Mouse (Mus musculus) left cerebral cortex, adult 9 months (tissue): ENCODE measurements at regions not wholly inside any gene's neighbourhood (a gene's known extent, or its start where the extent isn't known, plus 50 kb on each side); places are given as distances from the start of the nearest gene placed in this dataset.
A peak's percentile ranks its signal among the peaks of the same experiment; 100 is the strongest.

ENCODE experiments used
- DNase-seq, 2 experiments: peaks; one replicate each; pipeline ENCODE4 v3.0.0; 2022; ENCODE audit warnings: low spot score in 2 of 2

DNA sequence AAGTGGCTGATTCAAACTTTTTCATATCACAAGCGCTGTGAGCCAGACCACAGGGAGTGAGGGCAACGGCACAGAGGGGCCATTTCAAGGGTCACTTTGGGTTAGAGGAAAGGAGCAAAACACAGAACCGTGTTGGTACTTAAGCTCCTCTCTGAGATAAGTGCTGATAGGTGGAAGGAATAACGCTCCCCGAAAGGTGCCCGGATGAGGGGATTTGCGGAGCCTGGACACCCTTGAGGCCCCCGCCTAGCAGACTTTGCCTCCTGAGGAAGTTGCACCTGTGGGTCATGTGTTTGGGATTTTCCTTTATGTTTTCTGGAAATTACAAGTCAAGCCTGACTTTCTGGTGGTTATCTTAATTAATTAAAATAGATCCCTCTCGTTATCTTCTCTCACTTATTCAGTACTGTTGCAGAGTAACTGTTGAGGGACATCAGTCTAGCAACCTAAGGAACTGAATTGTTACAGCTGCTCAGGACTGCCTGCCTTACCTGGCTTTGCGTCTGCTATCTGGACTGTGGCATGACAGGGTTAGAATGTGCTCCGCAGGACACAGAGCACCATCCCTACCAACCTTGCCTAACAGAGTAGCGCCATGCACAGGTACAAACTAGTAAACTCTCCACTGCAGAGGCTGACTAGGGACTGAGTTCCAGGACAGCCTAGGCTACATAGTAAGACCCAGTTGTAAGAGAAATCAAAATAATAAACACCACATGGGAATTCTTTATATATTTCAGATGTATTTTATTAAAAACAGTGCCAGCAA is 137.4 kb upstream of the Plcz1 start:
- no peak for DNase-seq

DNA sequence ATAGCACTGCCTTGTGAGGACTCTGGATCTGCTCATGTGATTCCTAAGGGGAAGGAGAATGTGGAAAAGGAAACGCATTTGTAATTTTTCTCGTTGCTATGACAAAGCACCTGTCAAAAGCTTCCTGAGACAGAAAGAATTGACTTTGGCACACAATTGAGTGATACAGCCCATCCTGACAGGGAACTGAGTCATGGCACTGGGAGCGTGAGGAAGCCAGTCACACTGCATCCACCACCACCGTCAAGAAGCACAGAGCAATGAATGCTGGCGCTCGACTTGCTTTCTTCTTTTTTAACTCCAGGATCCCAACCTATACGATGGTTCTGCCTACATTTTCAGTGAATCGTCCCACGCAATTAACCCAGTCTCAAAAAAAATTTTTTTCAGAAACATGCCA is 131.5 kb upstream of the Plcz1 start:
- DNase-seq, result no peak

DNA sequence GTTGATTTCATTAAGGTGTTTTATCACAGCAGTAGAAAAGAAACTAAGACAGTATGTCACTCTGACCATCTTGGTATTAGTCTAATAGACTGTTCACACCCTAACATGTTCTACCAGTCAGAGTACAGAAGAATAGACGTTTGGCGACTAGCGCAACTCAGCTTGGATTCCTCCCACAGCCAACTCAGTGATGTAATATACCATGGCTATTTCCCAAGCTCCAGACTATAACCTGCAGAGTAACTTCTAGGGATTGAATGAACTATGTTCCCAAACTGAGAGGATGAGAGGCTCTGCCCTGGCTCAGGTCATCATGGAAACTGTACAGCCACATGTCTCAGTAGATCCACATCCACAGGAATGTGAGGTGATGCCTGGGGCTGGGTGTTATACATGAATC is 128.6 kb upstream of the Plcz1 start:
- DNase-seq, result no peak

DNA sequence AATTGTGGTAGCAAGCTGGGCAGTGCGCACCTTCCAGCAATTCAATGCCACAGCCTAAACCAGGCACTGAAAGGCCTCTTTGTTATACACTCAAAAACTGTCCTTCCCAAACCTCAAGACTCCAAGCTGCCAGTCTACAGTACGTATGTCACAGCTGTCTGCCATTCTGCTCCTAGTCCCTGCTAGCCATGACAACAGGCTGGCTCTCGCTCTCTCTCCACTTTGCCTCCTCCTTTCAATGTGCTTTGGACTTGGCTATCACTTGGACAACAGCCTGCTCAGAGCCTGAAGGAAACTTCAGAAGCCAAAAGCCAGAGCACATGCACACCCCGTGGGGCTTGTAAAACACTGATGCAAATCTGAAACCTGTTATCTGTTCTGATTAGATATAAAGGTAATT is 125.9 kb upstream of the Plcz1 start:
- no peak for DNase-seq

DNA sequence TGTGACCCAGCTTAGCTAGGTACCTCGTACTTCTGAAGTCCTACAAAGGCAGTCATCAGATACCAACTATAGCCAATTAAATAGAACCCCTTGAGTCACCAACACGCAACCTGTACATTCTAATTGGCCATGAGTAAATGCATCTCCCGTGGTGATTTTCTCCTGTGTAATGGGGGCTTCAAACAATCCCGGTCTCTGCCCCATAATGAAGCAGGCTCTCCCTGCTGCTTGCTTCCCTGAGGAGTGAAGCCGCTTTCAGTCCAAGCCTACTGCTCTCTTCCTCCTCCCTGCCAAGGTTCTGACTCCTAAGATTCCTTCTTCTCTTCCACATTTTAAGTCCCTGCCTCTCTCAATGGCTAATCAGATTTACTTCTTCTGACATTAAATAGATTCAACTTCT is 121.5 kb upstream of the Plcz1 start:
- no peak for DNase-seq

DNA sequence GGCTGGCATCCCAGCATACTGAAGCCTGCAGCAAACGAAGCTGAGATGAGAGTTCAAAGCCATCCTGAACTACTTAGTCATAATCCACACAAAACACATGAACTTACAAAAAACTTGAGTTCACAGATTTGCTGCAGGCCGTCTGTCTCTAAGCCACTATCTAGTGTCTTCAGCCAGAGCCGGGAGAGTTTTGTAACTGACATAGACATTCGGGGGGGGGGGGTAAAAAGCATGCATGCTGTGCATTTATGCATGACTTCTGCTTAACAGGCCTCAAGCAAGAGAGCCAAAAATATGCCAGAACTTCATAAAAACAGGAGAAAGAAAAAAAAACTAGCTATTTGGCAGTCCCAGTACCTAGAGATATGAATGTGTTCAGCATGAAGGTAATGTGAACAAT is 120.2 kb upstream of the Plcz1 start:
- DNase-seq, result no peak

DNA sequence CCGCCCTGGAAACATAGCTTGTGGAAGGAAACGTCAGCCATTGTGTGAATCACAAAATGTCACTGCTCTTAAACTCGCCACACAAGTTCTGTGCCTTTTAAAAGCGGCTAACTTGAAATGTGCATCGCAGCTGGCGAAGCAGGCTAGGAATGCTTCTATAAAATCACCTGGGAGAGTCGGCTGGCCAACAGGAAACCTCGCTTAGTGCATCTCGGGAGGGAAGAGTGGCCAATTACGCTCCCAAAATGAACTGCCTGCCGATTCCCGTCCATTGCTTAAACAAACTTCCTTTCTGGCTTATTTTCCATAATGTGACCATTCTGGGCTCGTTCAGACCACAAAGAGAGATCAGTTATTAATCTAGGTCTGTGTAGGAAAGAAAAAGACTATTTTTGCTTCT is 119.7 kb upstream of the Plcz1 start:
- DNase-seq, result no peak

DNA sequence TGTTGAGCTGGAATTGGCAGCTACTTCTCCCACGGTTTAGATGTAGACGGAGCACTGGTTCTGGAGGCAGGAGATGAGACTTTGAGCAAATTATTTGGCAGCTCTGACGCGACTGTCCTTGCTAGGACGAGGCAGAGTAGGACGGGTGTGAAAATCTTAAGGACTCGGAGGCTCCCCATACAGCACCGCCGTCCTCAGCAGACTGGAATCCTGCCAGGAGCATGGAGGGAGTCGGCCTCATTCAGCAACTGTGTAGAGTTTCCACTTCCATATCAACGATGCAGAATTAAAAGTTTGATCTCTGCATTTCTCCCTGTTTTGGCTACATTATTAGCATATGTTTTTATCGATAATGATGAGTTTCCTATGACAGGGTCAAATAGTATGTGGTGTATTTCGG is 117.7 kb upstream of the Plcz1 start:
- DNase-seq, result no peak

DNA sequence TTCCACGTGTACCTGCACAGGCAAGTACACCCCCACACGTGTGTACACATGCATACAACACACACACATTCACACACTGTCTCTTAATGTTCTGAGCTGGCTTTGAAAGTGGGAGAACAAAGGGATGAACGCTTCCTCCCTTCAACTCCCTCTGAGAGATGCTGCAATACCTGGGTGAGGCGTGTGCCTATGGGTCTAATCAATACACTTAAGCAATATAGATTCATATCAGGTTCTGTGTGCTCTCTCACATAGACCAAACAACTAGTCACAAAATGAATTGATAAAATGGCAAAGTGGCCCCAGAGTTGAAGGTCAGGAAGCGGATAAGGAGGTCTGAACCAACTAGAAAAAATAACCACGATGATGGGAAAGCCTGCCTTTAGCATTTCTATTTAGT is 116.1 kb upstream of the Plcz1 start:
- DNase-seq, result no peak

DNA sequence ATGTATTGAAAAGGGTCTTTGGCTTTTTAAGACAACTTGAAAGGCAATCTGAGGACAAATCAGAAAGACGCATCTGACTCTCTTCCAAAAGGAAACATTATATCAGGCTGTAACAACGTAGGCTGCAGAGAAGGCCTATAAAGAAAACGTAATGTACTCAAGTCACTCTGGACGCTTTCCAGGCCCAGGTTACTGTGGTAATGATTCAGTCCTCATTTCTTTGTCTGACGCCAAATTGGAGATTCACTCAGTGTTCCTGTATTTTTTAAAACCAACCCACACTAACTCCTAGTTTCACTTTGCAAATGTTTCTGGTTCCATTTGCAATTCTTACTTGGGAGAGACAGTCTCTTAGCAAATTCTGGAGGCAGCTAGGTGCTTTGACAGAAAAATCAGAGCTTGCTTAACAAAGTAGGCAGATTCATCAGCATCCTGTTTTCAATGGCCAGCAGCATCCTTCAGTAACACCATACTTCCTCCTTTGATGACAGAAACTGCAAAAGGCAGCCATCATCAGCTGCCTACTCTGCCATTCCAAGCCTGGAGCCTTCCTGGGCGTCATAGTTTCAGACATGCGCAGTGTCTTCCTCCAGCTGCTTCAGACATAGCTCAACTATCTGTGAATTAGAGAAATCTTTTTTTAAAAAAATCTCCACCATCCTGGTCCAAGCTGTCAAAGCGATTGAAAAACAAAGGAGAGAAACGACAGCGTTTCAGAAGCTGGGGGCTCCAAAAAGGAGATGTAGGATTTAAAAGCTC is 111.3 kb upstream of the Plcz1 start:
- DNase-seq, result peak; percentile 15 to 55

DNA sequence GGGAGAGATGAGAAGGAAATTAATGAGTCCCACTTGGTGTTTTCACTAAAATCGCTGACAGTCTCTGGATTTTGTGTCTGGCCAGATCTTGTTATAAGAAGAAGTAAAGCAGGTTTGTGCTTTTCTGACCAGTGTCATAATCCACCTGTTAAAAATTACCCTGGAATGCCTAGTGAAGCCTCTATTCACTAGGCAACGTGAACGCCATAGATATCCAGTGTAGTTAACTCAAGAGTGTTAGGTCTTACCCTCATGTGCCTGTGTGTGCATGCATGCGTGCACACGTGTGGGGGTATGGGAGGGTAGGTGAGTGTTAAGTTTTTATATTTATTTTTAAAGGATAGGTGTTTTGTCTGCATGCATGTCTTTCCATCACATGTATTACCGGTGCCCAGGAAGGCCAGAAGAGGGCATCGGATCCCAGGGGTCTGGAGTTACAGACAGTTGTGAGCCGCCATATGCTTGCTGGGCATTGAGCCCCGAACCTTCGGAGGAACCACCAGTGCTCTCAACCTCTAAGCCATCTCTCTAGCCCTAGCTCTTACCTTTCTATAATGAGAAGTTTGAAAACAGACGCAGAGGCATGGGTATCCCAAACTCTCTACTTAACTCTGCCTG is 107.5 kb upstream of the Plcz1 start:
- DNase-seq, result no peak

DNA sequence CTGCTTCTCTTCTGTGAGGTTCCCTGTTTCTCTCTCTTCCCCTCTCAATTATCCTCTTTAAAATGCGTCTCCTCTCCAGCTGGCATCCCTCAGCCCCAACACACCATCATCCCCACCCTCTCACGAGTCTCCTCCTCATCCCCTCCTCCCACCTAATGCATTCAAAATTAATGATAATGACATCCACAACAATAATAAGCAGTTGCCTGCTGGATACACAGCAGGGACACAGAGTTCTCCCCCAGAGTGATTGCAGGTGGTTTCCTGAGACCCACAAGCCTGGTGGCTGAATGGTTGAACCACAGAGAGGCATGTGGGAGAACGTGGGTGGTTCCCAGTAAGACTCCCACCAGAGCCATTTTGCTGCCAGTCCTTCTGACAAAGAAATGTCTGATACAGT is 106.9 kb upstream of the Plcz1 start:
- DNase-seq, result no peak

DNA sequence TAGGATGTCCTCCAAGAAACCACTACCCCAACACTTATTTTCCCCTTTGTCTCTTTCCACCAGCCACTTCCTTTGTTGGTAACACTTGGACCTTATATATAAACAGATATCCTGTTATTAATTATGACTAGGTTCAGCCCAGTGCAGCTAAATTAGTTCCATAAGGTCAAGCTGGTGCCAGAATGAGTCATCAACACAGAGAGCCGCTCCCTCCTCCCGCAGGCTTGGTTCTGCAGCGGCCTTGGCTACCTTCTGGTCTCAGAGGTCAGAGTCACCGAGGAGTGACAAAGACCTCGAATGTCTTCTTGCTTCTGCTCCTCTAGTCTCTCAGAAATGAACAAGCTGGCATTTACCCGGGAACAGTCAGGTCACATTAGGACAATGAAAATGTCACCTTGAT is 106.5 kb upstream of the Plcz1 start:
- DNase-seq, result no peak

DNA sequence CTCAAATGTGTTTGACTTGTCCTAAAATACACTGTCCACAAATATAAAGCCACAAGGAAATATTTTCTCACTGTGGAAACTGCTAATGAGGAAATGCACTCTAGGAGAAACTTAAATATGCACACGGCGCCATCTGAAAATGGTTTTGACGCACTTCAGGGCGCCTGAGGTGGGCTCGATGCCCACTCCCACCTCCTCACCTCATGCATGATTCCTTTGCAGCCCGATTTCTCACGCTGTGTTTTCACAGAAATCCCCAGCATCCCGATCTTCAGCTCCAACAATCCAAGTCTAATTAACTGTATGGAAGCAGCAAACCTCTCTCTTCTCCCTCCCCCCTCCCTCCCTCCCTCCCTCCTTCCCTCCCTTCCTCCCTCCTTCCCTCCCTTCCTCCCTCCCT is 92.5 kb upstream of the Plcz1 start:
- DNase-seq, result no peak

DNA sequence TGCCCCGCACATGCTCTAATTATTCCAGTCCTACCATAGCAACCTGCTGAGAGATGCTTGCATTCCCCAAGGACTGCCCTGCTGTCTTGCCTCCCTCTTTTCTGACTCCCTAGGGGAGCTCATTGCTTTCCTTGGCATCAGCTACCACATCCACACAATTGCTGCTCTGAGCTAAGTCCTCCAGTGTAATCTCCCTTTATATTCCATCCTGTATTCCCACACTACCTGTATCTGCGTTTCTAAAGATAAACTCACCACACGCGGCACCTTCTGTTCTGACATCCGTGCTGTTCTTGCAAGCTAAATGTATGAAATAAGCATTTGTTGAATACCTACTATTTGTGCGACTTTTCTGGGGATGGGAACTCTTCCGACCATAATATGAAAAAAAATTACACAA is 85.4 kb upstream of the Plcz1 start:
- DNase-seq, result no peak

DNA sequence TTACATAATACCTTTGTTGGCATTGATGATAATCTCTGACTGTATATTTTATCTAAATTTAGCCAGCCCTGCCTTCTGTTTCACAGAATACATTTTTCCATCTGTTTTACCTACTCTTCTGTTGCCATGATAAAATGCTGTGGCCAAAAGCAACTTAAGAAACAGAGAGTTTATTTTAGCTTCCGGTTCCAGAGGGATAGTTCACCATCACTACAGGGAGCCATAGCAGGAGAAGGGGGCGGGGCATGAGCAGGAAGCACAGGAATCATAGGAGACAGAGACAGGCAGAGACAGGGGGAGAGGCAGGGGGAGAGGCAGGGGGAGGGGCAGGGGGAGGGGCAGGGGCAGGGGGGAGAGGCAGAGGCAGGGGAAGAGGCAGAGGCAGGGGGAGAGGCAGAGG is 72.8 kb upstream of the Plcz1 start:
- no peak for DNase-seq

DNA sequence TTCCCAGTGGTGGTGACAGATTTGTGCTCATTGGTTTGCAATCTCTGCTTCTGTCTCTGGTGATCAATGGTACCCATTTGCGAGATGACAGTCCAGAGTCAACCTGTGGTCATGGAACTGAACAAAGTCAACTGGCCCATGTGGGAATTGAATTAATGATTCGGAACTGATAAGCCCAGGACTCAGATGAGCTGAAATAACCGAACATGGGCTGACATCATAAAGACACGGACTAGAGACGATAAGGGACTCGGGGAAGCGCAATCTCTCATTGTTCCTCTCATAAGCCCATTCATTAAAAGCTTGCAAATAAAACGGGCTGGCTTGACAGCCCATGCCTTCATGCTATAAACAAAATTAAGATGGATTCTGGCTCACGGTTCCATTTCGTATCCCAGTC is 70.8 kb upstream of the Plcz1 start:
- no peak for DNase-seq

DNA sequence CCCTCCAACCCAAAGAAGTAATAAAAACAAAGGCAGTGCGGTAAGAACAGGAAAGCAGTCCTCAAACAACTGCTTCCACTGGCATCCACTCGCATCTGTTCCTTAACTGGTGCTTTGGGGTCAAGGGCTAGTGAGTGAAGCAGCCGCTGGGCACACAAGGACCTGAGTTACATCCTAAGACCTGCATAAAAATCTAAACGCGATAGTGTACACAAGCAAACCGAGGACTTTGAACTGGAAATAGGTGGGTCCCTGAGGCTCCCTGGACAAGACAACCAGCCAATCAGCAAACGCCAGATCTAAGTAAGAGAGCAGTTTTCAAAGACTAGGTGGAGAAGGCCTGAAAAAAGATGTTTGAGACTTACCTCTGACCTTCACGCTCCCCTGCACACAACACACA is 66.8 kb upstream of the Plcz1 start:
- DNase-seq, result no peak

DNA sequence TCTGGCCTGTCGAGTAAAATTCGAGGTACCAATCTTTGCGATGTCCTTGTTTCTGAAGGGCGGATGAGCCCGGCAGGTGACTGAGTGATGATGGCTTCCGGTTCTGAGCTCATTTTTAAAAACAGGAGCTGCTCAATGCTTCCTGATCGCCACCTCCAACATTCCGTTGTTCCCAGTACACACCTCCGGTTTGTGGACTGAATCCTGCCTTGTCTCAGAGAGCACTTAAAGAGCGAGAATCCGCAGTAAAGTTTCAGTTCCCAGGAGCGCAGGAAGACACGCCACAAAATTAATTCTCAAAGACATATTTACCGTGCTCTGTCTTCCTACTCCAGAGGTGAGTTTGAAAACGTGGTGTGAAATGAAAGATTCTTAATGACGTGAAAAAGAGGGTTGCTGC is 66.4 kb upstream of the Plcz1 start:
- no peak for DNase-seq

DNA sequence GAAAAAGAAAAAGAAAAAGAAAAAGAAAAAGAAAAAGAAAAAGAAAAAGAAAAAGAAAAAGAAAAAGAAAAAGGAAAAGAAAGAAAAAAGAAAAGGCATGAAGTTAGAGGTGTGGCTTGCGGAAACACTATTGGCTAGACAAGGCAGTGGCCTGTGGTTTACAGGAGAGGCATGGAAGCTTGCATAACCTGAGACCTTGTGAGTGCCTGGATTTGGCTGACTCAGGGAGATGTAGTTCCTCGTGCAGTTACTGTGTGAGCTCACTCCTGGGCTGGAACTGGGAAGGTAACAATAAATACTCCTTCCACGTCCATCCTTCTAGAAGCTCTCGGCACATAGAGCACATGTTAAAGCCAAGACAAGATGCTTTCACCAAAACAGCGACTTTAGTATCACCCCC is 64.9 kb upstream of the Plcz1 start:
- no peak for DNase-seq

DNA sequence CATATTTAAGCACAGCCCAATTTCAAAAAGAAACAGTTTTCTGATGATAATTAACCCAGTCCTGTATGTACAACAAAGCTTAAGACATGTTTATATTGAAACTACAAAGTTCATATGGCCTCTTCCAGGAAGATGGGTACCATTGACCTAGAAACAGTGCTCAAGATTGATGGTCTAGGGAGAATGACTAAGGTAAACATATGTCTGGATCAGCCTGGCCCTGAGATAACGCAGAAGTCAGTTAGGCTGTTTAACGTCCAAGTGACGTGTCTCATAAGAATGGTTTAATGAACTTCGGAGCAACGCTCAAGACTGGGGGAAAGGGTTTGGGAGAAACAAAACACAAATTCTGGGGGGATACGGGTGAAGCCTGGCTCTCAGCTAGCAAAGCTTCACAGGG is 60.8 kb upstream of the Plcz1 start:
- DNase-seq, result no peak

DNA sequence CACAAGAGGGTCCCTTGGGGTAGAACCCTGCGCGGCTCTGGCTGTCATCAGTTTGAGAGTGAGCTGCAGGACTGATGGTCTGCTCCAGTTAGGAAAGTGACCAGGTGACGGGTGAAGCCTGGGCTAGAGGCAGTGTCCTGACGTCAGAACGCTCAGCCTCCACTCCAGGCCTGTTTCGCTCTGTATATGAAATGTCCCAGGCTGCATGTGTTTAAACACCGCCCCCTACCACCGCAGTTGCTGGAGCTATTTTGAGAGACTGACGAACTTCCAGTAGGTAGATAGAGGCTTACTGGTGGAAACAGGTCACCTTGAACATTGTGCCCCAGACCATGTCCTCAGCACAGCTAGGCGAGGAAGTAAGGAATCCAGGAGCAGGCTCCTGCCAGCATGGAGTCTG is 54.2 kb upstream of the Plcz1 start:
- no peak for DNase-seq
